ENCODE assay signal across 11 mouse cellular contexts in genomic region chr12:74848611-74849347, GRCm38 (mm10).
DNase-seq lines count a peak whose midpoint lies in the region; ATAC-seq lines count a peak whose summit lies in the region.
"Had no signal": no experiment of that assay in that cellular context is flagged by ENCODE, and none has a peak within 500 bp of the region (broad histone marks: within the 10 kb centered on the region; RNA-seq: fewer than 3 reads in every experiment).

No protein-coding gene starts in this region.

- H3K4me2 ChIP-seq in neural tube, embryonic 15.5 days: no peak overlapping the region
- H3K4me2 ChIP-seq: hindbrain, embryonic 14.5 days; lung, embryonic 14.5 days had no signal

- WGBS in neural tube, embryonic 15.5 days: 77% methylated on average over 12 of the region's 12 CpGs

- H3K27ac ChIP-seq in neural tube, embryonic 15.5 days (replicated peaks): no peak overlapping the region
- H3K27ac ChIP-seq: hindbrain, embryonic 14.5 days had no signal

- H3K36me3 ChIP-seq in neural tube, embryonic 15.5 days: no peaks in the 10 kb centered on the region

- intact Hi-C loops in left cerebral cortex, postnatal 36 days (cut with DNase I): loop anchor here (10.0 kb wide), 1 partner anchor 326 kb away; the partner anchor contains the start of gene Kcnh5

- H3K27me3 ChIP-seq in neural tube, embryonic 15.5 days (replicated peaks): no peaks in the 10 kb centered on the region

- no peak for ATAC-seq in neural tube, embryonic 15.5 days (ENCODE audit: low FRiP score)

- no peaks in the 10 kb centered on the region for H3K9me3 ChIP-seq in neural tube, embryonic 15.5 days (replicated peaks)

- H3K4me3 ChIP-seq in neural tube, embryonic 15.5 days (replicated peaks): no peak overlapping the region
- H3K4me3 ChIP-seq: erythroblast, embryonic 14.5 days had no signal

- no peak overlapping the region for H3K9ac ChIP-seq in neural tube, embryonic 15.5 days (replicated peaks)
- H3K9ac ChIP-seq: hindbrain, embryonic 14.5 days; lung, embryonic 14.5 days had no signal

- peak; percentile 2 for DNase-seq in cerebellum, adult 8-10 months
- no peak for DNase-seq in cerebellum, adult 11 months
- peak; percentile 4 for DNase-seq in cerebellum, adult 9-11 months
- DNase-seq in layer of hippocampus, adult 18-20 months (ENCODE audit: low spot score in 2 of 2): peak; percentile 83 to 93
- DNase-seq in left cerebral cortex, postnatal 36 days (ENCODE audit: low spot score in 2 of 2): peak; percentile 79 to 89
- no peak for DNase-seq in thymus, postnatal 25 days
- no peak for DNase-seq in adrenal gland, adult 2 months
- DNase-seq: lung, embryonic 14.5 days had no signal

- peaks cover 4% of the 10 kb centered on the region; the same call in 1 of the 2 replicates for H3K4me1 ChIP-seq in neural tube, embryonic 15.5 days

Comparison
In these comparisons a context has a peak if more than half of its experiments do, and no peak if none do; other contexts are left out.
1. DNase-seq: peak in cerebellum, adult 8-10 months (single experiment), cerebellum, adult 9-11 months (single experiment), layer of hippocampus, adult 18-20 months (2 of 2) and left cerebral cortex, postnatal 36 days (2 of 2); none in cerebellum, adult 11 months (single experiment), thymus, postnatal 25 days (single experiment) and adrenal gland, adult 2 months (single experiment).